Mouse (Mus musculus): ENCODE results near the gene H2-Aa. TPM values are rescaled to one million over a fixed set of nuclear protein-coding genes. Genes with fewer than 3 reads are reported as not detected.

Gene H2-Aa
- polyA plus RNA-seq, 1 experiment, result 143 TPM

GRCm38 (mm10) chr17:34306407-34306806 is 18.8 kb upstream of the H2-Aa start:
- 49% methylated on average over 2 of the region's 2 CpGs for WGBS
- no peak overlapping the region for H3K27ac ChIP-seq (ENCODE audit: control insufficient read depth, insufficient read depth, low read depth, low read length, poor library complexity)
- TF ChIP-seq POLR2A (IDR thresholded peaks at IDR 0.05; ENCODE audit: borderline replicate concordance, control insufficient read depth, low read depth, low read length) (no peak), CTCF (IDR thresholded peaks at IDR 0.05; ENCODE audit: control insufficient read depth, insufficient read depth, low read length) (no peak)

GRCm38 (mm10) chr17:34305380-34306030 is 17.9 kb upstream of the H2-Aa start, which contains the start of gene H2-Eb1:
TSS of gene H2-Eb1 (plus strand) at chr17:34305867.
- peak within 1 kb of the TSS; percentile 53 for H3K4me3 ChIP-seq (replicated peaks; ENCODE audit: control insufficient read depth, low read depth, low read length)
- 0 out of 2 replicates have a peak, but pooled peaks have one; percentile 33 for TF ChIP-seq POLR2A (IDR thresholded peaks at IDR 0.05; ENCODE audit: borderline replicate concordance, control insufficient read depth, low read depth, low read length)
- TF ChIP-seq CTCF (IDR thresholded peaks at IDR 0.05; ENCODE audit: control insufficient read depth, insufficient read depth, low read length), result no peak
- peaks cover 1% of the 10 kb centered on the region; the same call in 1 of the 2 replicates for H3K4me1 ChIP-seq (ENCODE audit: control insufficient read depth, insufficient read depth, low read length)
- peak within 1 kb of the TSS; percentile 84 for H3K27ac ChIP-seq (ENCODE audit: control insufficient read depth, insufficient read depth, low read depth, low read length, poor library complexity)

More at GRCm38 (mm10) chr17:34306407-34306806, 18.8 kb upstream of the H2-Aa start:
- H3K4me3 ChIP-seq (replicated peaks; ENCODE audit: control insufficient read depth, low read depth, low read length), result peak overlapping the region; percentile 45
- no peaks in the 10 kb centered on the region; the same call in 1 of the 2 replicates for H3K4me1 ChIP-seq (ENCODE audit: control insufficient read depth, insufficient read depth, low read length)

- TF ChIP-seq CTCF (IDR thresholded peaks at IDR 0.05; ENCODE audit: control insufficient read depth, insufficient read depth, low read length) (no peak), POLR2A (IDR thresholded peaks at IDR 0.05; ENCODE audit: borderline replicate concordance, control insufficient read depth, low read depth, low read length) (no peak)
- WGBS, result 24% methylated on average over 4 of the region's 4 CpGs
Observed at GRCm38 (mm10) chr17:34304751-34305150, 17.1 kb upstream of the H2-Aa start.

GRCm38 (mm10) chr17:34303789-34304188 is 16.2 kb upstream of the H2-Aa start:
- TF ChIP-seq CTCF (IDR thresholded peaks at IDR 0.05; ENCODE audit: control insufficient read depth, insufficient read depth, low read length), result no peak
- no peak for TF ChIP-seq POLR2A (IDR thresholded peaks at IDR 0.05; ENCODE audit: borderline replicate concordance, control insufficient read depth, low read depth, low read length)
- H3K4me3 ChIP-seq (replicated peaks; ENCODE audit: control insufficient read depth, low read depth, low read length), result no peak overlapping the region
- 90% methylated on average over 2 of the region's 2 CpGs for WGBS
- peaks cover 1% of the 10 kb centered on the region; the same call in 1 of the 2 replicates for H3K4me1 ChIP-seq (ENCODE audit: control insufficient read depth, insufficient read depth, low read length)
- no peak overlapping the region for H3K27ac ChIP-seq (ENCODE audit: control insufficient read depth, insufficient read depth, low read depth, low read length, poor library complexity)

More at GRCm38 (mm10) chr17:34304751-34305150, 17.1 kb upstream of the H2-Aa start:
- Histone ChIP-seq H3K4me1 (ENCODE audit: control insufficient read depth, insufficient read depth, low read length) (peaks cover 1% of the 10 kb centered on the region; the same call in 1 of the 2 replicates), H3K27ac (ENCODE audit: control insufficient read depth, insufficient read depth, low read depth, low read length, poor library complexity) (peak overlapping the region; percentile 84), H3K4me3 (replicated peaks; ENCODE audit: control insufficient read depth, low read depth, low read length) (no peak overlapping the region)

GRCm38 (mm10) chr17:34301670-34302190 is 14.1 kb upstream of the H2-Aa start:
- peaks cover 1% of the 10 kb centered on the region; the same call in 1 of the 2 replicates for H3K4me1 ChIP-seq (ENCODE audit: control insufficient read depth, insufficient read depth, low read length)
- no peak overlapping the region for H3K4me3 ChIP-seq (replicated peaks; ENCODE audit: control insufficient read depth, low read depth, low read length)
- TF ChIP-seq CTCF (IDR thresholded peaks at IDR 0.05; ENCODE audit: control insufficient read depth, insufficient read depth, low read length) (no peak), POLR2A (IDR thresholded peaks at IDR 0.05; ENCODE audit: borderline replicate concordance, control insufficient read depth, low read depth, low read length) (no peak)
- WGBS, result 86% methylated on average over 4 of the region's 4 CpGs
- peak overlapping the region; percentile 33 for H3K27ac ChIP-seq (ENCODE audit: control insufficient read depth, insufficient read depth, low read depth, low read length, poor library complexity)

GRCm38 (mm10) chr17:34300691-34301566 is 13.3 kb upstream of the H2-Aa start:
- Histone ChIP-seq H3K4me1 (ENCODE audit: control insufficient read depth, insufficient read depth, low read length) (peaks cover 1% of the 10 kb centered on the region; the same call in 1 of the 2 replicates), H3K27ac (ENCODE audit: control insufficient read depth, insufficient read depth, low read depth, low read length, poor library complexity) (peak overlapping the region; percentile 93), H3K4me3 (replicated peaks; ENCODE audit: control insufficient read depth, low read depth, low read length) (peak overlapping the region; percentile 9)
- TF ChIP-seq POLR2A (IDR thresholded peaks at IDR 0.05; ENCODE audit: borderline replicate concordance, control insufficient read depth, low read depth, low read length), result no peak
- TF ChIP-seq CTCF (IDR thresholded peaks at IDR 0.05; ENCODE audit: control insufficient read depth, insufficient read depth, low read length), result no peak
- 75% methylated on average over 23 of the region's 23 CpGs for WGBS

GRCm38 (mm10) chr17:34300071-34300470 is 12.4 kb upstream of the H2-Aa start:
- TF ChIP-seq CTCF (IDR thresholded peaks at IDR 0.05; ENCODE audit: control insufficient read depth, insufficient read depth, low read length) (no peak), POLR2A (IDR thresholded peaks at IDR 0.05; ENCODE audit: borderline replicate concordance, control insufficient read depth, low read depth, low read length) (no peak)
- H3K4me1 ChIP-seq (ENCODE audit: control insufficient read depth, insufficient read depth, low read length), result peaks cover 1% of the 10 kb centered on the region; the same call in 1 of the 2 replicates
- H3K27ac ChIP-seq (ENCODE audit: control insufficient read depth, insufficient read depth, low read depth, low read length, poor library complexity), result 0 out of 2 replicates have a peak overlapping the region, but pooled peaks have one; percentile 40
- no peak overlapping the region for H3K4me3 ChIP-seq (replicated peaks; ENCODE audit: control insufficient read depth, low read depth, low read length)
- 90% methylated on average over 8 of the region's 8 CpGs for WGBS
